Mouse (Mus musculus) mouse embryonic stem cell (cell line): Measurements from ENCODE around the gene Pmepa1.

Source experiments
- in situ Hi-C, 2 experiments: fragments of 300-500 bp; cut with MboI; formaldehyde crosslinking; loops; 1 replicate in 1 of 2; 3 replicates in 1 of 2; pipeline ENCODE4 v1.14.3; 2019 to 2020; ENCODE audit warnings: low sequenced_read_pairs in 2 of 2, low pct_unique_long_range_greater_than_20kb in 1 of 2, mixed read lengths in 1 of 2; ENCODE audit not compliant: unreplicated experiment in 1 of 2

Pmepa1 gene

DNA sequence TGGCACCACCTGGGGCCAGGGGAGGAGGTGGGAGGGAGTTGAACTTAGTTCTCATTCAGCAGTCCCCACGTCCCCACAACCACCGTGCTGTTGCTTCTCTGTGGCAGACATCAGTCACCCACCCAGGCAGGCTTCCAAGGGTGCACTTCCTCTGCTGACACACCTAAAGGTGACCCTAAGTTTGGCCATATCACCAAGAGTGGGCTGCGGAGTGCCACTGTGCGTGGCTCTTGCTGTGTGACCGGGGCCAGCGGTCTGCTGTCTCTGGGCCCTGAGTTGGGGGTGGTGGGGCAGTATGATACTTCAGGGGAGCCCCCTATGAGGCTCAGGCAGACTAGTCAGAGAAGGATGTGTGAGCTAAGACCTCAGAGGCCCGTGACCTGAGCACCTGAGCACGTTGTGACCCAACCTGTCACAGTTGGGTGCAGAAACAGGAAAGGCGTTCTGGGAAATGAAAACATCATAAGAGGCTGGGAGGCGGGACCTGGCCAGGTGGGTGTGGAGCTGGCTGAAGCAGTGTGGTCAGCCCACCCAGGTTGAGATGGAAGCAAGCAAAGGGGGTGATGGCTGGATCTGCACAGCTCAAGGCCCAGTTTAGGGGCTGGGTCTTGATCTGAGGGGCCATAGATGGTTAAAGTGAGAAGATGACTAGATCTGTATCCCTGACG, 95.5 kb downstream of the Pmepa1 start:
- in situ Hi-C loops: loop anchor here (5.0 to 25.0 kb wide), 2 partner anchors 74 to 381 kb away; no protein-coding TSS in a partner anchor

DNA sequence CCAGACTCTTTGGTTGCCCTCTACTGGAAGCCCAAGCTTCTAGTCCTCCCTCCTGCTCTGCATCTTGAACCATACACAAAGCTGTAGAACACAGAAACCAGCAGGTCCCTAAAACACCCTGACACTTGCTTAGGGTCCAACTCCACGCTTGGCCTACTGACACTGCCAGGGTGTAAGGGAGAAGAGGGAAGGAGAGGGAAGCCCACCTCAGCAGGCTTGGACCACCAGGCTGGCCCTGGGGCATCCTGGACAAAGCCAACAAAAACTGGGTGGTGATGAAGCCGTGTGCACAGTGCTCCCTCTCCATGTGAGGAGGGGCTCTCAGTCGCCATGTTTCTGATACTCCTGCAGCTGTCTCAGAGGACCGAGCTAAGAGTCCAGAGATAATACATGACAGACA, 96.3 kb downstream of the Pmepa1 start:
- in situ Hi-C loops: loop anchor here (5.0 to 25.0 kb wide), 2 partner anchors 73 to 382 kb away; no protein-coding TSS in a partner anchor

DNA sequence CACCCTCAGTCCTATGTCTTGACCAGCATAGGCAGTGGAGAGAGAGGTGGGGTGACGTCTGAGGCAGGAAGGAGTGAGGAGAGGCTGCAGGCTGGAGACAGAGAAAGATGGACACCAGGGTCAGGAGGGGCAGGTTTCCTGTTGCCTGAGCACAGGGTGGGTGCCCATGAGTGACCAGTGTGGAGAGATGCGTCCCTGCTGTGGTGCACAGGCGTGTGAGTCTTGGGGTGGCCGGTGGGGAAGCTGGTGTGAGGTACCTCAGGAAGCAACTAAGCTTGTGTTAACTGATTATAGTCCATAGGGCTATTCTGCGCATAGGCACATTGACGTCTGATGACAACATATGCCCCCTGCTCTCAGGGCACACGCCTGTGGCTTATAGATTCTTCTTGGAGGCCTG, 97.3 kb downstream of the Pmepa1 start:
- in situ Hi-C loops: loop anchor here in 1 of 2 experiments (25.0 kb wide), 1 partner anchor 383 kb away; no protein-coding TSS in a partner anchor

DNA sequence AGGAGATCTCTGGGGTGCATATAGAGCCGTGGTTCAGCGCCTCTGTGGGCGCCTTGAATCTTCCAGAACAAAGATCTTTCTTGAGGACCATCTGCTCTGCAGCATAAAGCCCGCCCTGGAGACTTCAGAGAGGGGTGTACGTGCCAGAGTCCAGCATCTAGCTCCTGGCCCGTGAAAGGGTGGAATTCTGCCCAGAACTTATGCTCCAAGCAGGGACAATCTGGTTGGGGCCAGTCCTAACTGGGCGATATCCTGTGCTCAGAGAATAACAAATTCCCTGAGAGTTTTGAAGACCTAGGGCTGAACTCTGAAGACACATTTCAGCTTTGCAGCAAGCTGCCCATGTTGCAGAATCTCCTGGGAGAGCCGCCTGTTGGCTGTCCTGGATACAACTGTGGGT, 98.4 kb downstream of the Pmepa1 start:
- in situ Hi-C loops: loop anchor here in 1 of 2 experiments (25.0 kb wide), 1 partner anchor 384 kb away; no protein-coding TSS in a partner anchor

DNA sequence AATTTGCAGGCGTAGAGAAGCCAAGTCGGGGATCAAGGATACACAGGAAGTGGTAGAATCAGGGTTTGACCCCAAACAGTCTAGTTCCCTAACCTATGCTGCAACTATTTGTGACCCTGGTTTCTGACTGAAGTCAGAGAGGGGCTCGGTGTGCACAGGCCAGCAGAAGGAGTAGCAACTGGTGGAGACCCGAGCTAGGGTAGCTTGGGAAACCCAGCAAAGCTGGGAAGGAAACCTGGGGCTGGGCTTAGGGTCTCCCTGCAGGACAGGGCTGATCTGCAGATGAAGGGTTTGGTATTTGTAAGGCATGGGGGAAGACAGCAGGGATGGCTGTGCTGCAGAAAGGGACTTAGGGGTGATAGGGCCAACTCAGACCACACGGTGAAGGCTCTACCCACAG, 98.9 kb downstream of the Pmepa1 start:
- in situ Hi-C loops: loop anchor here in 1 of 2 experiments (25.0 kb wide), 1 partner anchor 385 kb away; no protein-coding TSS in a partner anchor

DNA sequence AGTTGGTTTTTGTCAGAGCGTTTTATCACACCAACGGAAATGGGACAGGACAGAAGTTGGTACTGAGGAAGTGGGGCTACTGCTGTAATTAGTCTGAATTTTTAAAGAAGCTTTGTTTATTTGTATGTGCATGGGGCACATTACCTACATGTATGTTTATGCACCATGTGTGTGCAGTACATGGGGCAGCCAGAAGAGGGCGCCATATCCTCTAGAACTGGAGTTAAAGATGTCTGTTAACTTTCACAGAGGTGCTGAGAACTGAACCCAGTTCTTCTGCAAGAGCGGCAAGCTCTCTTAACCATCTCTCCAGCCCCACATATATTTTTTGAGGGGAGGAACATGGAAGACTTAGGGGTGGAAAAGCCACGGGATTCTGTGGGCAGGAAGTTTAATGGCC, 100.6 kb downstream of the Pmepa1 start:
- in situ Hi-C loops: loop anchor here in 1 of 2 experiments (25.0 kb wide), 1 partner anchor 387 kb away; no protein-coding TSS in a partner anchor

DNA sequence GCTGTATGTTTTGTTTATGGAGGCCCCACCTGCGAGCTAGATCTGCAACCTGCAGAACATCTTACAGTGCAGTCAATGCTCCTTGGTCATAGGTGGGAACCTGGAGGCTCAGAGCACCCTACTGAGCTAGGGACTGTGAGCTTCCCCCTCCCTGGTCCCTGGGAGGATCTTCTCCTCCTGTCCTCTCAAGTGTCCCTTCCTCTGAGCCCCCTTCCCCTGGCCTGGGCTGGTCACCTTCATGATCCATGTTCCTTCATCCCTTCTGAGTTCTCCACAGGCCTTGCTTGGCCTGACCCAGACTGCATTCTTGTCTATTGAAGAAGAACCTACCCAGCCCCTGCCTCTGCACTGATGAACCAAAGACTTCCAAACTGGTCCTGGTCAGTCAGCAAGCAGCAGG, 101.8 kb downstream of the Pmepa1 start:
- in situ Hi-C loops: no loop called here
